Mouse (Mus musculus): ENCODE data around the gene Rps23. TPM values are rescaled to one million over a fixed set of nuclear protein-coding genes. Genes with fewer than 3 reads are reported as not detected.
A peak's percentile ranks its signal among the peaks of the same experiment; 100 is the strongest.
"Not testable (repeated sequence)": the region's sequence is repeated elsewhere in the genome, so short reads cannot be mapped to it uniquely, and the experiment has no call there.

The Rps23 gene
- polyA plus RNA-seq, 1 experiment from 2014 or later = 281 TPM

GRCm38 (mm10) chr13:90924072-90924471 is 1.3 kb downstream of the Rps23 start:
- H3K36me3 ChIP-seq (ENCODE audit: insufficient read depth) = peaks cover 39% of the 10 kb centered on the region
- TF ChIP-seq CTCF (IDR thresholded peaks at IDR 0.05; ENCODE audit: low read depth) = no peak
- H3K27ac ChIP-seq (ENCODE audit: low read depth) = peak overlapping the region; percentile 85
- H3K27me3 ChIP-seq (ENCODE audit: insufficient read depth, low read length) = no peaks in the 10 kb centered on the region
- DNase-seq (peak; percentile 8), ATAC-seq (ENCODE audit: insufficient read depth) (no peak)
- peak overlapping the region; percentile 90 for H3K4me3 ChIP-seq (ENCODE audit: low read depth, low read length)
- H3K9me3 ChIP-seq (ENCODE audit: low read depth, low read length) = no peaks in the 10 kb centered on the region
- H3K4me1 ChIP-seq (ENCODE audit: insufficient read depth) = no peaks in the 10 kb centered on the region
- WGBS = 40% methylated on average over 9 of the region's 9 CpGs
- peak overlapping the region; percentile 73 for H3K4me2 ChIP-seq
- H3K9ac ChIP-seq = peak overlapping the region; percentile 99

DNA sequence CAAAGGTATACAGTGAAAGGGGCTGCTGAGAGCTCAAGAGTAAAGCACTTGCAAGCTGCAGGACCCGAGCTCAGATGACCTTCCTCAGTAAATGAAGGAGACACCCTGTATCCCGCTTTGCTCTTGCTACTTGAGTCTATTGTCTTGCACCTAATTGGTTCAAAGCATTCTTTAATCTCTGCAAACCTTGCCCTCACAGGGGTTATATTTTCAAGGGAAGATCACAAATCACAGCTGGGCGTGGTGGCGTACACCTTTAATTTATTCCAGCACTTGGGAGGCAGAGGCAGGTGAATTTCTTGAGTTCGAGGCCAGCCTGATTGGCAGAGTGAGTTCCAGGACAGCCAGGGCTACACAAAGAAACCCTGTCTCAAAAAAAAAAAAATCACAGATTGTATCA is 2.4 kb downstream of the Rps23 start:
- Histone ChIP-seq H3K4me2 (no peak overlapping the region), H3K27me3 (ENCODE audit: insufficient read depth, low read length) (no peaks in the 10 kb centered on the region), H3K36me3 (ENCODE audit: insufficient read depth) (peaks cover 41% of the 10 kb centered on the region), H3K9me3 (ENCODE audit: low read depth, low read length) (no peaks in the 10 kb centered on the region), H3K9ac (no peak overlapping the region), H3K4me1 (ENCODE audit: insufficient read depth) (no peaks in the 10 kb centered on the region), H3K4me3 (ENCODE audit: low read depth, low read length) (no peak overlapping the region), H3K27ac (ENCODE audit: low read depth) (no peak overlapping the region)
- WGBS = 85% methylated on average over 5 of the region's 5 CpGs
- no peak for ATAC-seq (ENCODE audit: insufficient read depth)
- no peak for DNase-seq
- no peak for TF ChIP-seq CTCF (IDR thresholded peaks at IDR 0.05; ENCODE audit: low read depth)

GRCm38 (mm10) chr13:90926125-90926765 is 3.5 kb downstream of the Rps23 start:
- DNase-seq = peak; percentile 13
- H3K9ac ChIP-seq = no peak overlapping the region
- no peaks in the 10 kb centered on the region for H3K4me1 ChIP-seq (ENCODE audit: insufficient read depth)
- no peak for TF ChIP-seq CTCF (IDR thresholded peaks at IDR 0.05; ENCODE audit: low read depth)
- 73% methylated on average over 7 of the region's 7 CpGs for WGBS
- ATAC-seq (ENCODE audit: insufficient read depth) = no peak
- H3K27ac ChIP-seq (ENCODE audit: low read depth) = no peak overlapping the region
- no peaks in the 10 kb centered on the region for H3K27me3 ChIP-seq (ENCODE audit: insufficient read depth, low read length)
- no peaks in the 10 kb centered on the region for H3K9me3 ChIP-seq (ENCODE audit: low read depth, low read length)
- no peak overlapping the region for H3K4me2 ChIP-seq
- peaks cover 41% of the 10 kb centered on the region for H3K36me3 ChIP-seq (ENCODE audit: insufficient read depth)
- no peak overlapping the region for H3K4me3 ChIP-seq (ENCODE audit: low read depth, low read length)

- Histone ChIP-seq H3K36me3 (ENCODE audit: insufficient read depth) (peaks cover 41% of the 10 kb centered on the region), H3K27ac (ENCODE audit: low read depth) (no peak overlapping the region), H3K27me3 (ENCODE audit: insufficient read depth, low read length) (no peaks in the 10 kb centered on the region), H3K4me3 (ENCODE audit: low read depth, low read length) (no peak overlapping the region), H3K4me1 (ENCODE audit: insufficient read depth) (no peaks in the 10 kb centered on the region), H3K9ac (no peak overlapping the region), H3K4me2 (no peak overlapping the region), H3K9me3 (ENCODE audit: low read depth, low read length) (no peaks in the 10 kb centered on the region)
- no peak for TF ChIP-seq CTCF (IDR thresholded peaks at IDR 0.05; ENCODE audit: low read depth)
- 58% methylated on average over 5 of the region's 5 CpGs for WGBS
- DNase-seq = peak; percentile 11
- no peak for ATAC-seq (ENCODE audit: insufficient read depth)
These were observed 4.3 kb downstream of the Rps23 start for GRCm38 (mm10) chr13:90926938-90927633.

DNA sequence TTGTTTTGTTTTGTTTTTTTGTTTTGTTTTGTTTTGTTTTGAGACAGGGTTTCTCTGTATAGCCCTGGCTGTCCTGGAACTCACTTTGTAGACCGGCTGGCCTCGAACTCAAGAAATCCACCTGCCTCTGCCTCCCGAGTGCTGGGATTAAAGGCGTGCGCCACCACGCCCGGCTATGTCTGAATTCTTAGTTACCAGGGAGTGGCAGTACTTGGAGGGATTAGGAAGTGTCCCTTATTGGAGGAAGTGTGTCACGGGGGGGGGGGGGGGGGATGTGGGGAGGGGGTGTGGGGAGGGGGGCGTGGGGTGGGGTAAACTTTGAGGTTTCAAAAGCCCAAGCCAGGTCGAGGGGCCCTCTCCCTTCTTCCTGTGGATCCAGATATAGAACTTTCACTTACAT is 5.5 kb downstream of the Rps23 start:
- ATAC-seq (ENCODE audit: insufficient read depth) = not testable (repeated sequence)

GRCm38 (mm10) chr13:90929847-90930246 is 7.1 kb downstream of the Rps23 start:
- no peaks in the 10 kb centered on the region for H3K9me3 ChIP-seq (ENCODE audit: low read depth, low read length)
- no peak overlapping the region for H3K27ac ChIP-seq (ENCODE audit: low read depth)
- no peaks in the 10 kb centered on the region for H3K27me3 ChIP-seq (ENCODE audit: insufficient read depth, low read length)
- H3K9ac ChIP-seq = no peak overlapping the region
- no peaks in the 10 kb centered on the region for H3K4me1 ChIP-seq (ENCODE audit: insufficient read depth)
- no peak overlapping the region for H3K4me3 ChIP-seq (ENCODE audit: low read depth, low read length)
- peak; percentile 81 for TF ChIP-seq CTCF (IDR thresholded peaks at IDR 0.05; ENCODE audit: low read depth)
- ATAC-seq (ENCODE audit: insufficient read depth) (peak; percentile 40), DNase-seq (peak; percentile 88)
- H3K4me2 ChIP-seq = no peak overlapping the region
- peaks cover 38% of the 10 kb centered on the region for H3K36me3 ChIP-seq (ENCODE audit: insufficient read depth)
- 23% methylated on average over 5 of the region's 5 CpGs for whole genome bisulfite sequencing

More for the DNA sequence above, 5.5 kb downstream of the Rps23 start:
- not testable (repeated sequence) for H3K9me3 ChIP-seq (ENCODE audit: low read depth, low read length); H3K4me3 ChIP-seq (ENCODE audit: low read depth, low read length); H3K27ac ChIP-seq (ENCODE audit: low read depth); H3K4me2 ChIP-seq; H3K9ac ChIP-seq; DNase-seq; H3K27me3 ChIP-seq (ENCODE audit: insufficient read depth, low read length); H3K4me1 ChIP-seq (ENCODE audit: insufficient read depth)
- H3K36me3 ChIP-seq (ENCODE audit: insufficient read depth) = peaks cover 41% of the 10 kb centered on the region
- 84% methylated on average over 10 of the region's 10 CpGs for WGBS

GRCm38 (mm10) chr13:90933256-90933655 is 10.5 kb downstream of the Rps23 start:
- DNase-seq (no peak), ATAC-seq (ENCODE audit: insufficient read depth) (no peak)
- WGBS = 65% methylated on average over 3 of the region's 3 CpGs
- Histone ChIP-seq H3K36me3 (ENCODE audit: insufficient read depth) (peaks cover 9% of the 10 kb centered on the region; the same call in 1 of the 2 replicates), H3K27me3 (ENCODE audit: insufficient read depth, low read length) (no peaks in the 10 kb centered on the region), H3K9me3 (ENCODE audit: low read depth, low read length) (no peaks in the 10 kb centered on the region), H3K4me1 (ENCODE audit: insufficient read depth) (no peaks in the 10 kb centered on the region), H3K27ac (ENCODE audit: low read depth) (no peak overlapping the region), H3K4me3 (ENCODE audit: low read depth, low read length) (no peak overlapping the region), H3K4me2 (no peak overlapping the region), H3K9ac (no peak overlapping the region)
- TF ChIP-seq CTCF (IDR thresholded peaks at IDR 0.05; ENCODE audit: low read depth) = no peak

Data from lung, embryonic 14.5 days (tissue).